10 mouse cellular contexts compared by ENCODE assay signal in the genomic region with DNA sequence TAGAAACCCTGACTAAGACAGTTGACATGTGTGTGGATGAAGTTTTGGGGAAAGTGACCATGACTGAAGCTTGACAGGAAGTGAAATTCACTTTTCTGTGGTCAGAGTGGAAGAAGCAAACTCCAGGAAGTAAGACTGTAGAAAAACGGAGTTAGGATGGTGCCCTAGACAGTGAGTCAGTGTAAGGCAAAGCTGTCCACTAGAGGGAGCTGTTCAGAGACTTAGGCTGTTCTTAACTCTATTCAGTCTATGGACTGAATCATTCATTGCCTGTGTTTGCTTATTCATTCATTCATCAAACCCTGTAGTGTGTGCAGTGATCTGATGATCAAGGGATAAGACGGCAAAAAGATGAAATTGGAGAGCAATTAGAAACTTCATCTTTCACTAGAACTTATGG.
DNase-seq lines count a peak whose midpoint lies in the region; ATAC-seq and TF ChIP-seq lines count a peak whose summit lies in the region.
"Had no signal": no experiment of that assay in that cellular context is flagged by ENCODE, and none has a peak within 500 bp of the region (broad histone marks: within the 10 kb centered on the region; RNA-seq: fewer than 3 reads in every experiment).

No protein-coding gene starts in this region.

- H3K9ac ChIP-seq in heart, postnatal 0 days (replicated peaks; ENCODE audit: low read depth, low read length) = no peak overlapping the region
- no peak overlapping the region for H3K9ac ChIP-seq in ES-Bruce4 (ENCODE audit: low read depth, poor library complexity, severe bottlenecking)
- no peak overlapping the region for H3K9ac ChIP-seq in stomach, postnatal 0 days (ENCODE audit: low read length)
- H3K9ac ChIP-seq: heart, embryonic 15.5 days; midbrain, embryonic 12.5 days had no signal

- peak; percentile 22 for DNase-seq in heart, postnatal 0 days (ENCODE audit: low spot score)
- DNase-seq in heart, adult 9 months (ENCODE audit: low spot score in 2 of 2) = no peak
- DNase-seq in layer of hippocampus, postnatal 10 days (ENCODE audit: low spot score in 2 of 2) = peak; percentile 55 to 59
- DNase-seq in stomach, postnatal 0 days (ENCODE audit: low spot score) = no peak
- no peak for DNase-seq in thymus, adult 18-20 months
- DNase-seq in spleen, postnatal 36 days (ENCODE audit: low spot score in 2 of 2) = no peak

- no peak overlapping the region for H3K4me3 ChIP-seq in heart, postnatal 0 days (ENCODE audit: low read depth, low read length)
- no peak overlapping the region for H3K4me3 ChIP-seq in ES-Bruce4 (ENCODE audit: low read depth, low read length)
- H3K4me3 ChIP-seq in cortical plate, adult 2 months (ENCODE audit: insufficient read depth, low read length) = no peak overlapping the region
- no peak overlapping the region for H3K4me3 ChIP-seq in stomach, postnatal 0 days (ENCODE audit: low read depth, low read length)
- H3K4me3 ChIP-seq: heart, embryonic 15.5 days; midbrain, embryonic 12.5 days had no signal

- no peaks in the 10 kb centered on the region for H3K9me3 ChIP-seq in heart, postnatal 0 days (replicated peaks; ENCODE audit: control insufficient read depth, low read length)
- 0 out of 2 replicates have a peak, but pooled peaks cover 2% of the 10 kb centered on the region for H3K9me3 ChIP-seq in ES-Bruce4 (replicated peaks; ENCODE audit: control insufficient read depth, insufficient read depth, low read length, poor library complexity, severe bottlenecking)
- no peaks in the 10 kb centered on the region for H3K9me3 ChIP-seq in stomach, postnatal 0 days (ENCODE audit: control insufficient read depth, low read length)
- H3K9me3 ChIP-seq: heart, embryonic 15.5 days; midbrain, embryonic 12.5 days had no signal

- 0 out of 2 replicates have a peak, but pooled peaks cover 4% of the 10 kb centered on the region for H3K27me3 ChIP-seq in heart, postnatal 0 days (ENCODE audit: control insufficient read depth, insufficient read depth, low read length)
- no peaks in the 10 kb centered on the region for H3K27me3 ChIP-seq in ES-Bruce4 (ENCODE audit: control insufficient read depth, insufficient read depth, low read length, poor library complexity, severe bottlenecking)
- H3K27me3 ChIP-seq in stomach, postnatal 0 days (ENCODE audit: control insufficient read depth, insufficient read depth, low read length) = no peaks in the 10 kb centered on the region
- H3K27me3 ChIP-seq: midbrain, embryonic 12.5 days had no signal

- TF ChIP-seq POLR2A in ES-Bruce4 (IDR thresholded peaks at IDR 0.05; ENCODE audit: insufficient read depth, low read length) = no peak
- TF ChIP-seq POLR2A in cortical plate, adult 2 months (IDR thresholded peaks at IDR 0.05; ENCODE audit: extremely low read depth, insufficient read depth, low read length) = no peak

- TF ChIP-seq CTCF in heart, postnatal 0 days (IDR thresholded peaks at IDR 0.05; ENCODE audit: low read depth) = peak; percentile 60
- TF ChIP-seq CTCF in ES-Bruce4 (IDR thresholded peaks at IDR 0.05; ENCODE audit: low read depth, low read length) = peak; percentile 17
- peak; percentile 59; the same call in 1 of the 2 replicates for TF ChIP-seq CTCF in cortical plate, adult 2 months (IDR thresholded peaks at IDR 0.05; ENCODE audit: extremely low read depth, insufficient read depth, low read length)
- peak; percentile 71 for TF ChIP-seq CTCF in stomach, postnatal 0 days (IDR thresholded peaks at IDR 0.05; ENCODE audit: low read depth)

- no peak overlapping the region for H3K27ac ChIP-seq in heart, postnatal 0 days (ENCODE audit: low read depth)
- no peak overlapping the region for H3K27ac ChIP-seq in ES-Bruce4 (ENCODE audit: insufficient read depth, low read length)
- H3K27ac ChIP-seq in cortical plate, adult 2 months (ENCODE audit: insufficient read depth, low read length) = no peak overlapping the region
- no peak overlapping the region for H3K27ac ChIP-seq in stomach, postnatal 0 days (replicated peaks)
- H3K27ac ChIP-seq: heart, embryonic 15.5 days; midbrain, embryonic 12.5 days had no signal

- WGBS in heart, postnatal 0 days = 64% methylated on average over 2 of the region's 2 CpGs
- WGBS in stomach, postnatal 0 days = 49% methylated on average over 2 of the region's 2 CpGs

- no peak for TF ChIP-seq EP300 in heart, postnatal 0 days (IDR thresholded peaks at IDR 0.05; ENCODE audit: low read depth)
- TF ChIP-seq EP300 in ES-Bruce4 (IDR thresholded peaks at IDR 0.05; ENCODE audit: insufficient read depth, low read depth, low read length) = no peak
- TF ChIP-seq EP300 in stomach, postnatal 0 days (optimal IDR thresholded peaks at IDR 0.05) = no peak

- no peaks in the 10 kb centered on the region for H3K4me1 ChIP-seq in heart, postnatal 0 days (ENCODE audit: control insufficient read depth, insufficient read depth)
- H3K4me1 ChIP-seq in ES-Bruce4 (ENCODE audit: control insufficient read depth, insufficient read depth, low read length) = no peaks in the 10 kb centered on the region
- H3K4me1 ChIP-seq in cortical plate, adult 2 months (ENCODE audit: control insufficient read depth, insufficient read depth, low read length) = no peaks in the 10 kb centered on the region
- H3K4me1 ChIP-seq in stomach, postnatal 0 days (replicated peaks; ENCODE audit: control insufficient read depth, insufficient read depth) = no peaks in the 10 kb centered on the region
- H3K4me1 ChIP-seq: heart, embryonic 15.5 days; midbrain, embryonic 12.5 days had no signal

- no peak for ATAC-seq in heart, postnatal 0 days (ENCODE audit: insufficient read depth, low read depth)
- no peak for ATAC-seq in stomach, postnatal 0 days (ENCODE audit: low FRiP score, low TSS enrichment)

- no peaks in the 10 kb centered on the region for H3K36me3 ChIP-seq in heart, postnatal 0 days (replicated peaks; ENCODE audit: control insufficient read depth, insufficient read depth, low read length)
- H3K36me3 ChIP-seq in ES-Bruce4 (ENCODE audit: control insufficient read depth, insufficient read depth, low read length, poor library complexity, severe bottlenecking) = no peaks in the 10 kb centered on the region
- H3K36me3 ChIP-seq in stomach, postnatal 0 days (ENCODE audit: control insufficient read depth, insufficient read depth, low read length) = no peaks in the 10 kb centered on the region
- H3K36me3 ChIP-seq: heart, embryonic 15.5 days; midbrain, embryonic 12.5 days had no signal

- H3K4me2 ChIP-seq in heart, postnatal 0 days (ENCODE audit: low read depth, low read length) = no peak overlapping the region
- H3K4me2 ChIP-seq in stomach, postnatal 0 days (replicated peaks; ENCODE audit: low read depth) = no peak overlapping the region
- H3K4me2 ChIP-seq: heart, embryonic 15.5 days; midbrain, embryonic 12.5 days had no signal

Comparison
In these comparisons a context has a peak if more than half of its experiments do, and no peak if none do; other contexts are left out.
1. DNase-seq: peak in heart, postnatal 0 days (single experiment) and layer of hippocampus, postnatal 10 days (2 of 2); none in heart, adult 9 months (0 of 2), stomach, postnatal 0 days (single experiment), thymus, adult 18-20 months (0 of 2) and spleen, postnatal 36 days (0 of 2).
2. CTCF ChIP-seq: peak in every context shown above with its lines; median percentile 71 in stomach, postnatal 0 days; 60 in heart, postnatal 0 days; 59 in cortical plate, adult 2 months; 17 in ES-Bruce4.